Mouse (Mus musculus) testis, adult 2 months (tissue): ENCODE measurements at regions not wholly inside any gene's neighbourhood (a gene's known extent, or its start where the extent isn't known, plus 50 kb on each side); places are given as distances from the start of the nearest gene placed in this dataset.

Experiments
- CTCF ChIP-seq: fragments of 200-500 bp; IDR thresholded peaks from 2 replicates; pipeline ENCODE4 v1.5.1; 2012; ENCODE audit warnings: low read depth, mild to moderate bottlenecking, inconsistent platforms, low read length, moderate library complexity; ENCODE audit not compliant: control insufficient read depth, insufficient read depth, insufficient replicate concordance
- POLR2A ChIP-seq: fragments of 200-500 bp; IDR thresholded peaks from 2 replicates; pipeline ENCODE4 v1.6.1; 2012; ENCODE audit warnings: low read depth, mild to moderate bottlenecking, inconsistent platforms, low read length, moderate library complexity; ENCODE audit not compliant: control insufficient read depth

DNA sequence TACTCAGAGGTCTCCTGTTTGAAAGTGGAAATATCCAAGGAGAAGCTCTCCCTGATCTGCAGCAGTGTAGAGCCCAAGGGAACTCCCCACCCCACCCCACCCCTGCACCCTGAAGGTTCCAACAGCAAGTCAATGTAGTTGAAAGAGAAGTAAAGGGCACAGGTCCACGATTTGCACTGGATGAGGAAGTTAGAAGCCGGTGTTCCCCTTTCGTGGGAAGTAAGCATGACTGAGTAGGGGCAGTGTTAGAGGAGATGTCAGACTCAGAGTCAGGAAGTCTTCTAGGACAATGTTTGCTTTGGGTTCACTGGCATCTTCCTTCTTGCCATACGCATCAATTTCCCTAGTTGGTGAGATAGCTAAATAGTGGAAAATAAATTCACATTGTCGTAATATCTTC lies 64.9 kb downstream of the H2al2a start:
- TF ChIP-seq CTCF (no peak), POLR2A (no peak)
